Mouse (Mus musculus): ENCODE data around the gene Ccne1. TPM values are rescaled to one million over a fixed set of nuclear protein-coding genes. Genes with fewer than 3 reads are reported as not detected.

The Ccne1 gene
- polyA plus RNA-seq, 1 experiment = 58.5 TPM

DNA sequence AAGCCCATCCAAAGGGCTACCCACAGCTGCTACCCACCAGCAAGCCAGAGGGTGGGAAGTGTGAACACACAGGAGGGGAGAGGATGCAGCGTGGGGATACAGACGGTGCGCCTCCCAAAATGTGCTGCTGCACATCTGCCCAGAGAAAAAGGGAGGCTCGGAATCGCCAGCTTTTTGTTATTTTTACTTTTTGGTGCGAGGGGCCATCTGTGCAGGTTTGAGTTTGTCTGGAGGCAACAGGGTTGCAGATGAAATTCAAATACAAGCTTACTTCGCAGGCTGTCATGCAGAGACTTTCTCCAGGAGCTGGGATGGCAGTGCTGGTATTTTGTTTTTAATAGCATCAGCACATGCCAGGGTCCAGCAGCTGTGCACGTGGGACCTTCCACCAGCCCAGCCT, 19.5 kb downstream of the Ccne1 start:
- Histone ChIP-seq H3K4me1 (ENCODE audit: control insufficient read depth, insufficient read depth, low read length) (peaks cover 3% of the 10 kb centered on the region), H3K27ac (ENCODE audit: control insufficient read depth, insufficient read depth, low read depth, low read length, poor library complexity) (no peak overlapping the region), H3K4me3 (replicated peaks; ENCODE audit: control insufficient read depth, low read depth, low read length) (no peak overlapping the region)
- WGBS = 87% methylated on average over 8 of the region's 8 CpGs
- TF ChIP-seq POLR2A (IDR thresholded peaks at IDR 0.05; ENCODE audit: borderline replicate concordance, control insufficient read depth, low read depth, low read length) (no peak), CTCF (IDR thresholded peaks at IDR 0.05; ENCODE audit: control insufficient read depth, insufficient read depth, low read length) (no peak)

DNA sequence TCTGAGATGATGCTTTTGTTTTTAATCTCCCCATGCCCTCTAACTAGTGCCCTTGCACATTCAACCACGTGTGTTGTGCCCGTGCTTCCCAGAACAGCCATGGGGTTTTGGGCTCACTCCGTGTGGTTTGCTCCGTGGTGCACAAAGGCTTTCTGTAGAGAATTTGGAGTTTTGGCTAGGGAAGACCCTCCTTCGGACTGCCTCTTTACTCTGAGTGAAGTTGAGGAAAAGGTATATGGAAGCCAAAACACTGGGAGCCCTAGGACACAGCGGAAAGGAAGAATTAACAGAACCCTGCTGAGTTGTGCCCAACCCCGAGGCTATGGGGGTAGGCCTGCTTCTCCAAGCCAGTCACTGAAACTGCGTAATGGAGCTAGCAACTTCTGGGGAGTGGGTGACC, 20.9 kb downstream of the Ccne1 start:
- H3K27ac ChIP-seq (ENCODE audit: control insufficient read depth, insufficient read depth, low read depth, low read length, poor library complexity) = no peak overlapping the region
- WGBS = 76% methylated on average over 8 of the region's 8 CpGs
- H3K4me3 ChIP-seq (replicated peaks; ENCODE audit: control insufficient read depth, low read depth, low read length) = no peak overlapping the region
- peaks cover 3% of the 10 kb centered on the region for H3K4me1 ChIP-seq (ENCODE audit: control insufficient read depth, insufficient read depth, low read length)
- TF ChIP-seq POLR2A (IDR thresholded peaks at IDR 0.05; ENCODE audit: borderline replicate concordance, control insufficient read depth, low read depth, low read length) = no peak
- no peak for TF ChIP-seq CTCF (IDR thresholded peaks at IDR 0.05; ENCODE audit: control insufficient read depth, insufficient read depth, low read length)

DNA sequence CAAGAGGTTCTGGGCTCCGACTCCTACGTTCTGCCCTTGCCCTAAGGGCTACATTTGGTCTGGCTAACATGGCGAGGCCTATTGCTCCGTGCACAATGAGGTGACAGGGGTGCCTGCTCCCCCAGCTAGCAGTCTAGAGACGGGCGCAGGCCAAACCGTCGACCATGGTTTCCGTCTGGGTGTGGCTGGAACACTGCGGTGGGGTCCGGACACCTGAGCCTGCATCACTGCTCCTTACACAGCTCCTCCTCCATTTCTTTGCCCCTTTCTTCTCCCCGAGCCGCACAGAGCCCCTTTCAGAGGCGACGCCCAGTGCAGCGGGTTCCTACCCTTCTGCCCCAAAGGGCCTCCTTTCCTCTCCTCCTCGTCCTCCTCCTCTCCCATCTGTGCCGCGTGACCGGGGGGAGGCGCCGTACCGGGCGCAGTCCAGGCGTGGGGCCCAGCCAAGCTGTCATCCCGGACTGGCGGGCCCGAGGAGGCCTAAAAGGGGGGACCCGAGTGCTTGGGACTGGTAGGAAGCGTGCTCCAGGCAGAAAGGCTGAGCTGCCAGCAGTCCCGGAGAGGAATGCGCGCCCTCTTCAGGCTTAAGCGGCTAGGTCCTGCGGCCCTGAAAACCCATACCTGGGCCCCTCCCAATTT, 21.6 kb downstream of the Ccne1 start:
- Histone ChIP-seq H3K4me1 (ENCODE audit: control insufficient read depth, insufficient read depth, low read length) (peaks cover 3% of the 10 kb centered on the region), H3K27ac (ENCODE audit: control insufficient read depth, insufficient read depth, low read depth, low read length, poor library complexity) (0 out of 2 replicates have a peak overlapping the region, but pooled peaks have one; percentile 8), H3K4me3 (replicated peaks; ENCODE audit: control insufficient read depth, low read depth, low read length) (peak overlapping the region; percentile 65)
- TF ChIP-seq POLR2A (IDR thresholded peaks at IDR 0.05; ENCODE audit: borderline replicate concordance, control insufficient read depth, low read depth, low read length) (no peak; the same call in 1 of the 2 replicates), CTCF (IDR thresholded peaks at IDR 0.05; ENCODE audit: control insufficient read depth, insufficient read depth, low read length) (peak; percentile 47; the same call in 1 of the 2 replicates)
- under 1% methylated on average over 35 of the region's 35 CpGs for WGBS

DNA sequence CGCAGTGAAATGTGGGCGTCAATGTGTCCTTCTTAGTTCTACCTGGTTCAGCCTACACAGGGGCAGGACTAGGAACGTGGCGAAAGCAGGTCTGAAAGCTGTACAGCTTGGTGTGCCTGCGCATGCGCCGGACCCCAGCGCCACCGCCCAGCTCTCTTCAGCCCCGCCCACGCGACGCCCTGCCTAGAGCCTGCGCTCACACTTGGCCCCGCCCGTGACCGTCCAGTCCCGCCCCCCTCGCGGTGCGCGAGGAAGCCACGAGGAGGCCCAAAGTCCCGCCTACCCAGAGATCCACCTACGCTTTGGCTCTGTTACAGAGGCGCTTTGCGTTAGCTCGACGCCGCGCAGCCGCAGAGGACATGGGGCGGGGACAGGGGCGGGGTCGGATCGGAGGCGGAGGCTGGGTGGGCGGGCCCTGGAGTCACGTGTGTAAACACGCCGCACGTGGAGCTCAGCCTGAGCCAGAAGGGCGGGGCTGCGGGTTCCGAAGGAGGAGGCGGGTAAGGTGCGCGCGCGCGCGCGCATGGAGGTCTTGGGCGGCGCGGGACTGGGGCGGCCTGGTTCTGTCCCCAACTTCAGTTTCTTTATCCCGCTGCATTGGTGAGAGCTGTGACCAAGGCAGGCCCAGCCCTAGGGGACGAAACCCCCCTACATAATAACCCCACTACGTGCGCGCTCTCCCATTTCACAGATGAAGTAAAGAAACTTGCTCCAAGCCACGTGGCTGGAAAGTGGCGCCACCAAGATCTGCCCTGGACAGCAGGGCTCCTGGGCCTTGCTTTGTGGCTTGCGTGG, 22.4 kb downstream of the Ccne1 start:
- WGBS = under 1% methylated on average over 65 of the region's 65 CpGs

DNA sequence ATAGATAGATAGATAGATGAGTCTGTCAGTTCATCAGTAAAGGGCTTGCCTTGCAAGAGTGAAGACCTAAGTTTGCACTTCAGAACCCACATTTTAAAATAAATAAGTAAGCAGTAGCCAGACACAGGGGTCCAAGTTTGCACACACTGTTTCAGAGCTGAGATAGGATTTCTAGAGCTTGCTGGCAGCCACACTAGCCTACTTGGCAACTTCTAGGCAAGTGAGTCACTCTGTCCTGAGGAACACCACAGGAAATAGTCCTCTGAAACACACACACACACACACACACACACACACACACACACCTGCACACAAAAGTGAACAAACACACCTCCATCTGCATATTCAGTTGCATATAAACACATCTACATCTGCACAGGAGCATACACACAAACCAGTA, 24.4 kb downstream of the Ccne1 start:
- Histone ChIP-seq H3K4me1 (ENCODE audit: control insufficient read depth, insufficient read depth, low read length) (no peaks in the 10 kb centered on the region; the same call in 1 of the 2 replicates), H3K27ac (ENCODE audit: control insufficient read depth, insufficient read depth, low read depth, low read length, poor library complexity) (no peak overlapping the region), H3K4me3 (replicated peaks; ENCODE audit: control insufficient read depth, low read depth, low read length) (no peak overlapping the region)
- TF ChIP-seq POLR2A (IDR thresholded peaks at IDR 0.05; ENCODE audit: borderline replicate concordance, control insufficient read depth, low read depth, low read length) (no peak), CTCF (IDR thresholded peaks at IDR 0.05; ENCODE audit: control insufficient read depth, insufficient read depth, low read length) (no peak)

More for the DNA sequence above, 22.4 kb downstream of the Ccne1 start:
- H3K4me3 ChIP-seq (replicated peaks; ENCODE audit: control insufficient read depth, low read depth, low read length) = peak overlapping the region; percentile 65
- 0 out of 2 replicates have a peak overlapping the region, but pooled peaks have one; percentile 8 for H3K27ac ChIP-seq (ENCODE audit: control insufficient read depth, insufficient read depth, low read depth, low read length, poor library complexity)
- peaks cover 3% of the 10 kb centered on the region for H3K4me1 ChIP-seq (ENCODE audit: control insufficient read depth, insufficient read depth, low read length)
- TF ChIP-seq CTCF (IDR thresholded peaks at IDR 0.05; ENCODE audit: control insufficient read depth, insufficient read depth, low read length) = 0 out of 2 replicates have a peak, but pooled peaks have one; percentile 1
- peak; percentile 8; the same call in 1 of the 2 replicates for TF ChIP-seq POLR2A (IDR thresholded peaks at IDR 0.05; ENCODE audit: borderline replicate concordance, control insufficient read depth, low read depth, low read length)

DNA sequence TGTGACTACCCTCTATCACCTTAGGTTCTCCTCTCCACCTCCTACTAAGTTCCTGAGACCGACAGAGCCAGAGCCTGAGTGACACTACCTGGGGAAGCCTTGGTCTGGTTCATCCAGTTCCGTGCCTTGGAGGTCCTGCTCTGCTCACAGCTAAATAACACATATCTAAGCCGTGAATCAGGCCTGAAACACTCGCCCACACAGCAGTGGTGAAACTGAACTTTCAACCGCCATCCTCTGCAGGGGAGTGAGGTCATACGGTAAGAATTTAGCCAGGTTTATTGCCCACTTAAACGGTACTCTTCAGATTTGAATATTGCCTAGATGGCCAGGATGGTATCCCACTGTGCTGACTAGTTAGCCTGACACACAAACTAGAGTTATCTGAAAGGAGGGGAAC, 30.1 kb downstream of the Ccne1 start:
- WGBS = 65% methylated on average over 7 of the region's 7 CpGs
- no peak overlapping the region for H3K27ac ChIP-seq (ENCODE audit: control insufficient read depth, insufficient read depth, low read depth, low read length, poor library complexity)
- no peak overlapping the region for H3K4me3 ChIP-seq (replicated peaks; ENCODE audit: control insufficient read depth, low read depth, low read length)
- TF ChIP-seq CTCF (IDR thresholded peaks at IDR 0.05; ENCODE audit: control insufficient read depth, insufficient read depth, low read length) (no peak), POLR2A (IDR thresholded peaks at IDR 0.05; ENCODE audit: borderline replicate concordance, control insufficient read depth, low read depth, low read length) (no peak)
- no peaks in the 10 kb centered on the region for H3K4me1 ChIP-seq (ENCODE audit: control insufficient read depth, insufficient read depth, low read length)

DNA sequence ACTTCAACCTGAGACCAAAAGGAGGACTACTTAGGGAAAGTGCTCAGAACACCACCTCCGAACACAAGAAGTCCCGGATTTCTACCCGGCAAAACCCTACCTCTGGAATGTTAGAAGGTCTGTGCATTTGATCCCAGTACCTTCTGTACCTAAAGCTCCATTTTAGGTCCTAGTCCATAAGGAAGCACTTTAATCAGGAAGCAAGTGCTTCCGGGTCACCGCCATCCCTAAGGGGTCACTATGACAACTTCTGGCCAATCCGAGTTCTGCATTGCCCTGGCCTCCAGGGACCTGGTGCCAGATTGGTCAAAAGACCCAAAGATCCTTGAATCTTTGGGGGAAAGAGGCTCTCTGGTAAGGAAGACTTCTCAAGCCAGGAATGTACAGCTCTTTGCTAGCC, 31.8 kb downstream of the Ccne1 start:
- 71% methylated on average over 6 of the region's 6 CpGs for WGBS
- TF ChIP-seq CTCF (IDR thresholded peaks at IDR 0.05; ENCODE audit: control insufficient read depth, insufficient read depth, low read length) (no peak), POLR2A (IDR thresholded peaks at IDR 0.05; ENCODE audit: borderline replicate concordance, control insufficient read depth, low read depth, low read length) (no peak)
- no peaks in the 10 kb centered on the region for H3K4me1 ChIP-seq (ENCODE audit: control insufficient read depth, insufficient read depth, low read length)
- no peak overlapping the region for H3K4me3 ChIP-seq (replicated peaks; ENCODE audit: control insufficient read depth, low read depth, low read length)
- no peak overlapping the region for H3K27ac ChIP-seq (ENCODE audit: control insufficient read depth, insufficient read depth, low read depth, low read length, poor library complexity)

DNA sequence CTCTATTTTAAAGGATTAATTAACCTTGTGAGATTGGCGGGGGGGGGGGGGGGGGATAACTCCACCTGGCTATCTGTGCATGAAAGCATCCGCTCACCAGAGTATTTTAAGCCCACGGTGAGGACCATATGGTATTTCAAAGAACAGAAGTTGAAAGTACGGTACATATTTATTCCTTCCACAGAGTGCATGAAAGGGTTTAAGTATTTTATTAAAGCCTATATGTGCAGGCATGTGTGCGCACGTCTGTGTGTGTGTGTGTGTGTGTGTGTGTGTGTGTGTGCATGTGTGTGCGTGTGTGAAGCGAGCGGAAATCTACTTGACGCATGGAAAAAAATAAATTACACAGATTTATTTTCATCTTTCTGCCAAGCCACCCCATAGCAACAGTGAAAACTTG, 32.4 kb downstream of the Ccne1 start:
- TF ChIP-seq POLR2A (IDR thresholded peaks at IDR 0.05; ENCODE audit: borderline replicate concordance, control insufficient read depth, low read depth, low read length) = no peak
- TF ChIP-seq CTCF (IDR thresholded peaks at IDR 0.05; ENCODE audit: control insufficient read depth, insufficient read depth, low read length) = no peak
- WGBS = 69% methylated on average over 10 of the region's 10 CpGs
- no peaks in the 10 kb centered on the region for H3K4me1 ChIP-seq (ENCODE audit: control insufficient read depth, insufficient read depth, low read length)
- H3K27ac ChIP-seq (ENCODE audit: control insufficient read depth, insufficient read depth, low read depth, low read length, poor library complexity) = no peak overlapping the region
- H3K4me3 ChIP-seq (replicated peaks; ENCODE audit: control insufficient read depth, low read depth, low read length) = no peak overlapping the region
